Mouse (Mus musculus): Measurements from ENCODE around the gene Pla2g3. TPM values are rescaled to one million over a fixed set of nuclear protein-coding genes. Genes with fewer than 3 reads are reported as not detected.

Pla2g3 gene
- total RNA-seq, 2 experiments from 2014 or later: 0.28 TPM; not detected in 1

DNA sequence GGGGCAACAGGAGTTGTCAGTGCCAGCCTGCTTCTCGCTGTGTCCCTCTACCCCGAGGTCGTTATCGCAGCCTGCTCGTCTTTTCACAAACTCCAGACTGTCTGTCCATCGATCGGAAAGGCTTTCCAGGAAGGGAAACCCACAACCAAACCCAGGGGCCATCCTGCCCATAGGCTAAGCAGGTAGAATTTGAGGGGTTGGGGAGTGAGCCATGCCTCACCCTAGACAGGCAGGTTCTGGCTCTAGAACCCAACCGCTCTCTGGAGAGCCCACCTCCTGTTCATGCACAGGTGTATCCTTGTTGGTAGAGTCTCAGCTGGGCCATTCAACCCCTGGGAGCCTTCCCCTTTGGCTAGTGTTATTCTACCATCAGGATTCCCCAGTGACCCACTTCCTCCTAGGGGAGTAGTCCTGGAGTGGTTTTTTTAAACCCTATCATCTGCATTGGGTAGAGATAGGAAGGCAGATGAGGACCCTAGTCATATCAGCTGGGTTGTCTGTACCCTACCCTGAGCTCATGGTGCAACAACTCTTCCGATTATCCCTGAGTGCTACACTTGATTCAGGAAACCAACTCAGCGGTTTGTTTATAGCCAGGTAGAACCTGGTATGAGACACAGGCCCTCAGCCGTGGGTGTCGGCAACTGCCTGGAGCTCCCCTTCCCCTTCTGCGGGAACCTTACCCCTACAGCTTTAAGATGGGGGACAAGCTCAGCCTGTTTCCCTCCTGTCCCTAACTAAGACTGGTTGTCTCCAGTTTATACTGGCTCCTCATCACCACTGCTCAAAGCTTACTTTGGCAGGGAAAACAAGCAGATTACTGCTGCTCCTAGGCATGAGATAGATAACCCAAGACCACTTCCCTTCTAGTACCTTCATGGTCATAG, 30.0 kb downstream of the Pla2g3 start:
- no peak for ATAC-seq (replicated peaks; ENCODE audit: low FRiP score, low TSS enrichment, poor library complexity, severe bottlenecking)

DNA sequence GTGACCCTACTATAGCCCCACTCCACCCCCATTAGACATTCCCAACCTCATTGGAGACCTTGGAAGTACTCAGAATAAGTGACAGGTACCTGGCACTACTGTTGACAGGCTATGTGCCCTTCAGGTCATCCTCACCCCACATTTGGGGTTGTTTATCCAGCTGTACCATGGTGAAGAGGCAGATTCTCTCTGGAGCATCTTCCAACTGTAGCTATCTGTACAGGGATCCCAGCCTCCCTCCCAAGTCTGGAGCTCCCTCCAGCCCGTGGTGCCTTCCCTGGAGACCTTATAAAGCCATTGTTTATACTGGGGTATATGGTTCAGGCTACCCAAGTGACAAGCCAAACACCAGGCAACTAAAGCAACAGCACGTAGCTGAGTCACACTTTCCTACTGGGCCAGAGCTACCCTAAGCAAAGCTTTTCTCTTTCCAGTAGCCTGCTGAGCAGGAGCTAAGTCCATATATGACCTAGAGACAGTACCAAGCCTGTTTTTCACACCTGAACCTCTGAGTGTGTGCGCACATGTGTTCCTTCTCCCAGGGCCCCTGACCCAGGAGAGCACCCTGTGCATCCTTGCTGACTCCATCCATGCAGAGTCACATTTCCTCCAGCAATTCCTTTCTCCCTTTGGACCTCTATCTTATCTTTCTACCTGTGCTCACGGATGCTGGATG, 31.1 kb downstream of the Pla2g3 start:
- no peak for ATAC-seq (replicated peaks; ENCODE audit: low FRiP score, low TSS enrichment, poor library complexity, severe bottlenecking)

DNA sequence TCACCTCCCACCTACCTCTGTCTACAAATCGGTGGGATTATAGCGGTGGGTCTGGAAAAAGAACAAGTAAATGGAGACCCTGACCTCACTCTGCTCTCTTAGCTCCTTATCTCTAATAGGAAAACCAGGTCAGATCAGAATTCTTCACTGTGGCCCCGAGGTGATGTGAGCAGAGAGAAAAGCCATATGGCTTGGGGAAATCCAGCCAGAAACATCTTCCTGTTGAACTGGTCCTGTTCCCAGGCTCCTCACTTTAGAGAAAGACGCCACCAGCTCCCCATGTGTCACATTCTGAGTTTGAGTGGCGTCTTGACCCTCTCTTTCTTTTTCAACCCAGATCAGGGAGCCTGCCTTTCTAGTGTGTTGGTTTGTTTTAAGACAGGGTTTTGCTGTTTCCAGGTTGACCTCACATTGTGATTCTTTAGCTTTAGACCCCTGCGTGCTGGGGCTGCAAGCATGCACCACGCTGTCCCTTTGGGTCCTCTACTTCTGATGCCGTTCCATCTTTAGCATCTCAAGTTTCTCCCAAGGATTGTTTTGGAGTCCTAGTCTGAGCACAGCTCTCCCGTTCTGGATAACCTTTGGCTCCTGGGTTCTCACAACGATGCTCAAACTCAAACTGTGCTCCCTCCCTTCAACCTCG, 31.8 kb downstream of the Pla2g3 start:
- ATAC-seq (replicated peaks; ENCODE audit: low FRiP score, low TSS enrichment, poor library complexity, severe bottlenecking): no peak

DNA sequence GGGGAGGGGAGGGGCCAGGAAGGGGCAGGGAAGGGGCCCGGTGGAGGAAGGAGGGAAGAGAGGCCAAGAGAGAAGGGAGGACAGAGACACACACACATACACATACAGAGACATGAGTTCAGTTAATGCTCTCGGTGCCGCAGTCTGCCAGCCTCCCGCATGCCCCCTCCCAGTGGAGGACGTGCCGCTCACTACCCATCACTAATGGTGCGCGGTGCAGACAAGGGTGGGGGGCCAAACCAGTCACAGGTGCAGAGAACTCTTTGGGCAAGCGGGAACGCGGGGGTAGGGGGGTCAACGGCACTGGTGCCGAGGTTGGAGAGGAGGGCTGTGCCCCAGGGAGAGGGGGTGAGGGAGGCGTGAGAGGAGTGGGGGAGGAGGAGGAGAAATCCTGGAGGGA, 32.8 kb downstream of the Pla2g3 start:
- ATAC-seq (replicated peaks; ENCODE audit: low FRiP score, low TSS enrichment, poor library complexity, severe bottlenecking): no peak

DNA sequence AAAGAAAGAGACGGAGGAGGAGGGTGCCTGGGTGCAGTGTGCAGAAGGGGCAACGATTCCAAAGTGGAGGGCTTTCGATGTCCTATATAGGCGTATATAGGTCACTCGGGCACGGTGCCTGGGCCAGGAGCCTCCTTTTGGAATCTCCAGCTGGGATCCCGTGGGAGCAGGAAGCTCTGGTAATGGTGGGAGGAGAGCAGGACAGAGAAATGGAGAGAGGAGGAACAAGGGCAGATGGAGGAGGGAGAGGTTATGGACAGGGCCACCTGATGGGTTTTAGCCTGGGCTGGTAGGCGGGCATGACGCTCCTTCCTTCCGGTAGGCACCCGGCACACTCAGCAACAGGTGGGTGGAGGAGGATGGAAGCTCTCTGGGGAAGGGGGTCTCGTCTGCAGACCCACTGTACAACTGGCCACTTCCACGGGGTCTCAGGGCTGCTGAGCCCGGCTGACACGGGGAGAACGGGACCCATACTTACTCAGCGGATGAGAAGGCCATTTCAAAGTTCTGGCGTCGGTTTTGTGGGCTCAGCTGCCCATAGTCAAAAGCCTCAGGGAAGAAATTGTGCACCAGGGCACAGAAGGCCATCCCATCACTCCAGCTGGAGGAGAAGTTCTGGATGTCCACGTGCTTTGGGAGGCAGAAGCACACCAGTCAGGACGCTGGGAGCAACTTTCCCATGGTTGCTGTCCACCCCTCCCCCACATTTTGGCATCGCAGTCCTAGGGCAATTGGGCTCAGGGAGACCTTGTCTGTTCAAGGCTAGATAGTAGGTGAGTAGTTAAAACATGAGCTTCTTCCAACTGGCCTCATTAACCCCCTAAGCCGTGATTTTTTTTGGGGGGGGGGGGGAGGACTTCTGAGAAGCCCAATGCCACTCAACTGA, 33.5 kb downstream of the Pla2g3 start:
- ATAC-seq (replicated peaks; ENCODE audit: low FRiP score, low TSS enrichment, poor library complexity, severe bottlenecking): no peak

DNA sequence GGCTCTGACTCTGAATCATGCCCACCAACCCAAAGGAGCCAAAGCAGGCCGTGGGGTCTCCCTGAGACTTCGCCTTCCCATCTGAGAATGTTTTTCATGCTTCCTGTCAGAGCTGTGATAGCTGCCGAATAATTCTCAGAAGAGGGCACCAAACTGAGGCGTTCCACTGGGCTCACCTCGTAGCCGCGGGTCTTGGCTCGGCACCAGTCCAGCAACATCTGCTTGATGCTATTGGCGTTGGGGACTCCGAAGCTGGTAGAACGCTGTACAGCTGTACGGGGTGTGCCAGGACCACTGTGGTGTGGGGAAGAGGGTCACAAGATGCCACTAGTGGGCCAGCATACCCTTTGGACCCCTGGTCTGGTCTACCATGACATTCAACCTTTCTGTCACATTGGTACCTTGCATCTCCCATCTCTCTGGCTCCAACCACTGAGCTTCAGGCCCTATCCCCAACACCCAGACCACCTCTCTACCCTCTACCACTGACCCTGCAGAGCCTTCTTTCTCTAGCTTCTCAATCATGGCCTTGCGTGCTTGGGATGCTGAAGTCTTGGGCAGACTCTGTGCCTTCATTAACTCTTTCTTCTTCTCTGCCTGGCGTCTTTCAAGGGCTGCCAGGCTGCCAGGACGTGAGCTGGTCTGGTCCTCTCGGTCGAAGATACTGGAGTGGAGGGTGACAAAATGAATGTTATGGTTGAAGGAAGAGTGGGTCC, 34.4 kb downstream of the Pla2g3 start:
- no peak for ATAC-seq (replicated peaks; ENCODE audit: low FRiP score, low TSS enrichment, poor library complexity, severe bottlenecking)

DNA sequence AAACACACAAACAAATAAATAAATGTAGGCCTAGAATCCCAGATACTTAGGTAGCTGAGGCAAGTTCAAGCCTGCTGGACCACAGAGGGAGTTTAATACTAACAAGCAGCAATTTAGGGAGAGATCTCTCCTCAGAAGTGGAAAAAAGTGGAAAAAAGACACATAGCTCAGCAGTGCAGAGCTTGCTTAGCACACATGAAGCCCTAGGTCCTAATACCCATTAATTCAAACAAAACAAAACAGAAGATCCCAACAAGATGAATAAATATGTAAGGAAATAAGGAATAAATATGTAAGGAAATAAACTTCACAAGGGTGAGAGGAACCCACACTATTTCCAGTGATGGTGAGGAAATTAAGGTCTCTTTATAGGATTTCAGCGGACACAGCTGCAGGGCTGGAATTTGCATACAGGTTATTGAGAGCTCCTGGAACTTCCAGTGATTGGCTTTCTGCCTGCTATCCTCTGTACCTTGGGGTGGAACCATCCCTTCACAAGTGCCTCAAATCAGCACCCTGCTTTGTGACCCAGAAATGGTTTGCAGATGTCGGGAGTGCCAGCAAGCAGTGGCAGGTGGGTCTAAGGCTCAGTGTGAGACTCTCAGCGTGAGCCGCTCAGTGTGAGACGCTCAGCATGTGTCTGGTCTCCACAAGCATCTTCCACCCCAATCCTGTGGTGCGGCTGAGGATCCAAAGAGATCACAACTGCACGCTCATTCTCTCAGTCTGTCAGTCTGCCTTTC, 35.9 kb downstream of the Pla2g3 start:
- no peak for ATAC-seq (replicated peaks; ENCODE audit: low FRiP score, low TSS enrichment, poor library complexity, severe bottlenecking)

DNA sequence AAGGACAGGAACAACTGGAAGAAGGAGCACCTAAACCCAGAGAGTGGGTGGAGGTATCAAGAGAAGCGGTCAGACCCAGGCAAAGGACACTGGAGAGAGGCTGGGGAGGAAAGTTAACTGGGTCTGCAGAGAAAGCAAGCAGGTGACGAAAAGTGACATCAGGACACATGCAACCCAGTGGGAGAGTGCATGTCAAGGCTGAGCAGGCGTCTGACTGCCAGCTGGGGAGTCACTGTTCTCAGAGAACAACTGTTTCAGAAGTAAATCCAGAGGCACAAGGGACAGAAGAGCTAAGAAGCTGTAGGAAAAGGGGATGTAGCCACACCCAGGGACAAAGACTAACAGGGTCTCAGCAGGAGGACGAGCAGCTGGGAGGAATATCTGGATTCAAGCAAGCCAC, 37.5 kb downstream of the Pla2g3 start:
- ATAC-seq (replicated peaks; ENCODE audit: low FRiP score, low TSS enrichment, poor library complexity, severe bottlenecking): no peak

DNA sequence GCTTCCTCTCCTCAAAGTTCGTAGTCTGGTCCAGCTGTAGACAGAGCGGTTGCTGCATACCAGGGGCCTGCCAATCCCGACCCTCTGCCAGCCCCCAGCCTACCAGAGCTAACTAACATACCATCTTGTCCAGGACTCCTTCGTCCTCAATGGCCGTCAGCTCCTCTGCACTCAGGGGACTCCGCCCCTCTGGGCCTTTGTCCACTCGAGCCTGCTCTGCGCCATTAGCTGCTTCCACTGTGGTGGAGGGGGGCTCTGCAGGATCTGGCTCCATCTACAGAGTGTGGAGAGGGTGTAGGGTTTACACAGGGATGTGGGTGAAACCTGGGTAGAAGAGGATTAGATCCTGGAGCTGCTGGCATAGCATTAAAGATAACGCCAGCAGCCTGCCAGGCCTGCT, 38.1 kb downstream of the Pla2g3 start:
- no peak for ATAC-seq (replicated peaks; ENCODE audit: low FRiP score, low TSS enrichment, poor library complexity, severe bottlenecking)

DNA sequence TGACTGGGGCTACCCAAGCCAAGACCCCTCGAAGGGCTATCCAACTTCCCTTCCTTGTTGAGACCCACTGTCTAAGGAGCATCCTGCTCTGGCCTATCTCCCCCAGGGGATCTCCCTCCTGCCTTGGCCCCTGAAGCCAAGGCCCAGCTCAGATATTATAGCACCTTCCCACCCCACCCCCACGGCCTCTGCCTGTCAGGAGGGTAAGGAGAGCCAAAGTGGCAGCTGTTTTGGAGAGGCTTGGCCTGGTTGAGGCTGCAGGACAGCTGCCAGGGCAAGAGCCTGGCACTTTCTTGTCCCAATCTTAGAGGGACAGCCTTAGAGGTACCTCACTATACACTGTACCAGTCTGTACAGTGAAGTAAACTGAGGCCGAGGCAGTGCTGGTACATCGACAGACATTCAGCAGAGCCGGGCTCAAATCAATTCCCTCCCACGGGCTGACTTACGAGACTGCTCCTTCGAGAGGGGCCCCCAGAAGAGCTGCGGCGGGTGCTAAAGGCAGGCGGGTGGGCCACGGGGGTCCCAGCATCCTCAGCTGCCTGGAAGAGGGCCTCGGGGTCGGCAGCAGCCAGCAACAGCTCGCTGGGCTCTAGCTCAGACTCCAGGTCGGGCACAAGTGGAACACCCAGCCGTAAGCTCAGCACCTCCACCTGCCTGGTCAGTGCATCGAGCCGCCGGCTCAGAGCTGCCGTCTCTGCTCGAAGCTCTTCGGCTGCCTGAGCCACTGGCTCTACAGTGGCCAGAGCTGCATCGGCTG, 39.1 kb downstream of the Pla2g3 start:
- no peak for ATAC-seq (replicated peaks; ENCODE audit: low FRiP score, low TSS enrichment, poor library complexity, severe bottlenecking)

DNA sequence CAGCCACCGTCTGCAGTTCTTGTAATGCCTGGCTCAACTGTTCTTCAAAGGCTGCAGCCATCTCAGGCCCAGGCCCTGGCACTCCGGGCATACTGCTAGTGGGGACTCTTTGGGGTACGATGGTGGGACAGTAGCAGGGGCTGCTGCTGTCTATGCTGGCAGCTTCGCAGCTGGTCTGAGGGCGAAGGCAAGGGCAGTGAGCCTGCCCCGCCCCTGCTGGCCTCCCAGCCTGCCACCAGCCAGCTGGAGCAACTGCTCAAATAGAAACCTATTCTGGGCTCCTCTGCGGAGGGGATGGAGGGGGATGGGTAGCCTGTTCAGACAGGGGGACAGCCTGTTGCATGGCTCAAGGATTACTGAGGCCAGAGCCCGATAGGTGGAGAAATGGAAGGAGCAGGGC, 39.7 kb downstream of the Pla2g3 start:
- no peak for ATAC-seq (replicated peaks; ENCODE audit: low FRiP score, low TSS enrichment, poor library complexity, severe bottlenecking)

DNA sequence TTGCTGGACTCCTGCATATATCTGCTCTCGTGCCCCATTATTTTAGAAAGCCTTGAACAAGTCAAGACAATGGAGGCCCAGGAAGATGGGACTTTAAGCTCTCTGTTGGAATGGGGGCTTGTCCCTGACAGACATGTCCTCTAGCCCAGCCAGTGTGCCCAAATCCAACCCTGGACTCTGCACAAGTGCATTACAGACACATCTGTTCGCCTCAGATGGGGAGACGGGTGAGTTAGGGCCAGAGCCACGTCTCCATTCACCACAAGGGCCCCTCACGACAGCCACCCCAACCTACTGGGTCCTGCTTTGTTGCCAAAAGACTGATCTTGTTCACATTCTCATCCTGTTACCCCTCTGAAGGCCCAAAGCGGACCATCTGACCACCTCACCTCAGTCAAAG, 40.1 kb downstream of the Pla2g3 start:
- ATAC-seq (replicated peaks; ENCODE audit: low FRiP score, low TSS enrichment, poor library complexity, severe bottlenecking): no peak

DNA sequence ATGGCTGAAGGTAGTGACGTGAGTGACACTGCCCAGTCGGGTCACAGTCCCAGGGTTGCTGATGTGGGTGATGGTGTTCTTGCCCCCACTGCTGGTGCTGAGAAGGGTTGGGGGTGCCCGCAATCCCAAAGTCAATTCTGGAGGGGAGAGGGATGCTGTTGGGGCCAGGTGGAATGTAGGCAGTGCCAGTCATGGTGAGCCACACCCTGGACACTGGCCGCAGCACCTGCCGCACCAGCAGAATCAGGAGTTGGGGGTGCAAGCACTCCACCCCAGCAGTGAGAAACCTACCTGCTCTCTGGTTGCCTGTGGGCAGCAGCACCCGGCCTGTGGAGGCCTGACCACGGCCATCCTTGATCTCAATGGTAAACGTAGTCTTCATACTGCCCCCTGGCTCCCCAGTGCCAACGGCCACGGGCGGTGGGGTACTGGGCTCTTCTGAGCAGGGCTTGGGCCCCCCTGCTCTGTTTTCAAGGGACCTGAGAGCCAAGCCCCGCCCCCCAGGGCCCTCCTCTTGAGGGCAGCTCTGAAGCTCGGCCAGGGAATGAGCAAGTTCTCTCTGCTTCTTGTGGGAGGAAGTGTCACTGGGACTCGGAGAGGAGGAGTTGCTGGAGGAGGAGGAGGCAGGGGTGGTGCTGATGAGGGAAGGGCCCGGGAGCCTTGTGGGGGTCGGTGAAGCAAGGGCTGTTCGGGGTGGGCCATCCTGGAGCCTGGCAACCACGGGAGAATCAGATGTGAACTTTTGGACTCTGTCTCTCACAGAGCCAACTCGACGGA, 41.6 kb downstream of the Pla2g3 start:
- no peak for ATAC-seq (replicated peaks; ENCODE audit: low FRiP score, low TSS enrichment, poor library complexity, severe bottlenecking)

DNA sequence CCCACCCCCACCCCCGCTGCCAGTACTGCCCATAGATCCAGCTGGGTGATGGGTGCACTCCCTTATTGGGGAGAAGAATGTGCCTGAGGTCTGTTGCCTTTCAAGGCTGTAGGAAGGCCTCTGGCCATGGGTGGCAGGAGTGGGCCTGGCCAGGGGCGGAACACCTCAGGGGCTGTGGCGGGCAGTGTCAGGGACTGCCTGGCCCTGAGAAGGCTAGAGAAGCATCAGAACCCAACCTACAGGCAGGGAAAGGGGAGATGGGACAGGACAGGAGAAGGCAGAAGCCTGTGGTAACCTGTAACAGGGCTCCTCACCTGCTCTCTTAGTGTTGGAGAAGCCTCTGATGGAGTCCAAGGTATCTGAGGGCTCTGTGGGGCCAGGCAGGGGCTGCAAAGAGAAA, 42.6 kb downstream of the Pla2g3 start:
- ATAC-seq (replicated peaks; ENCODE audit: low FRiP score, low TSS enrichment, poor library complexity, severe bottlenecking): no peak

DNA sequence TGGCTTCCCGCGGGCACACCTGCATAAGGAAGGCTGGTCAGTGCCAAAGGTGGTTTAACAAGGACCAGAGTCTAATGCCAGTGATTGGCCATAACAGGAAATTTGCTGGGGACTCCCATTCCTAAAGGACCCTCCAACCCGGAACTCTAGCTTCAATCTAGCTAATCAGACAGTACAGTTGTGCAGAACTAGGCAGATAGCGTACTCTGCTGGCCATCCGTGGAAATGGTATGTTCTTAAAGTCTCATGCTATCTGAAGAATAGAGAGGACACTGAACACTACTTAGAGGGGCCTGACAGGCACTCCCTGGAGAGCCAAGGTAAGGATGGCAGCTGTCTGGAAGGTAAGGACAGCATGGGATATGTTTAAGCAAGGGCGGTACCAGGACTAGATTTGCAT, 43.5 kb downstream of the Pla2g3 start:
- ATAC-seq (replicated peaks; ENCODE audit: low FRiP score, low TSS enrichment, poor library complexity, severe bottlenecking): no peak

DNA sequence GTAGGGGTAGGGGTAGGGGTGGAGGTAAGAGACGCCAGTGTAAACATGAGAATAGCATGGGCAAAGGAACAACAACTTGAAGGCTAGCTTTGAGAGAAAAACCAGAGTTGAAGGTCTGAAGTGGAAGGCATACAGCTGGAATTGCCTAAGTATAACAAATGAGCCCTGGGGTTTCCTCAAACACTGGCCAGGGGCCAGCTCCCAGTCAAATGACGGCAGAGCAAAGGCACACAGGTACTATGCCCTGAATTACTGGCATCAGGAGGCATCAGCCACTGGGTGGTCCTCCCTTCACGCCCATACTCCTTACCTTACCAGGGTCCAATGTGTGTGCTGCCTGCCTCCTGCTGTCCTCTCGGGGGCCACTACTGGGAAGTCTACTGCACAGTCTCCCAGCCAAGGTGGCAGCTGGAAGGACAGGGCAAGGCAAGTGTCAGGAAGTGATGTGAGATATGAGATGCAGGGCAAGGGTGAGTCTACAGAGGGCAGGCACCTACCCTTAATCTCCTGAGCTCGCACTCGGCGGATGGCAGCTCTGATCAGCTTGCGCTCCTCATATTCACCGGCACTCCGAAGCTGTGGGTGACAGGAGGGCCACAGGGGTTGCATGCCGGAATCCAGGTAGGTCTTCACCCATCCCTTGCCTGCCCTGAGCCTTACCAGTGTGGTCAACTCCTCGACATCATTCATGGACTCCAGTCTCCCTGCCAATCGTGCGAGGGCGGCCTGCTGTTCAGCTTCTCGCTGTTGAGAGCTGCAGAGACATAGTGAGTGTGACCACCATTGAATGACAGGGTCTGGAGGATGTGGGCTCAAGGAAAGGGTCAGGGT, 44.2 kb downstream of the Pla2g3 start:
- no peak for ATAC-seq (replicated peaks; ENCODE audit: low FRiP score, low TSS enrichment, poor library complexity, severe bottlenecking)

Measured in megakaryocyte-erythroid progenitor cell, adult 5-6 weeks (primary cell).